Comparison of ENCODE assay signal across 16 mouse cellular contexts in genomic region chr12:41521671-41522070, GRCm38 (mm10). TPM values are rescaled to one million over a fixed set of nuclear protein-coding genes. Genes with fewer than 3 reads are reported as not detected.
"Had no signal": no experiment of that assay in that cellular context is flagged by ENCODE, and none has a peak within 500 bp of the region (broad histone marks: within the 10 kb centered on the region; RNA-seq: fewer than 3 reads in every experiment).

No protein-coding gene starts in this region.

- H3K9ac ChIP-seq: lung, embryonic 14.5 days; midbrain, embryonic 12.5 days; neural tube, embryonic 13.5 days; stomach, embryonic 15.5 days had no signal

- H3K4me3 ChIP-seq: midbrain, embryonic 10.5 days; midbrain, embryonic 12.5 days; myocyte; neural tube, embryonic 13.5 days; stomach, embryonic 15.5 days had no signal

- H3K36me3 ChIP-seq: midbrain, embryonic 10.5 days; midbrain, embryonic 12.5 days; neural tube, embryonic 13.5 days; stomach, embryonic 15.5 days had no signal

- H3K4me2 ChIP-seq: lung, embryonic 14.5 days; midbrain, embryonic 12.5 days; neural tube, embryonic 13.5 days; stomach, embryonic 15.5 days had no signal

- H3K4me1 ChIP-seq: neural tube, embryonic 13.5 days; stomach, embryonic 15.5 days had no signal

- H3K9me3 ChIP-seq: midbrain, embryonic 12.5 days; neural tube, embryonic 13.5 days; stomach, embryonic 15.5 days had no signal

- ATAC-seq: midbrain, embryonic 16.5 days had no signal

- H3K27ac ChIP-seq: midbrain, embryonic 10.5 days; midbrain, embryonic 12.5 days; neural tube, embryonic 13.5 days; stomach, embryonic 15.5 days; stomach, postnatal 0 days had no signal

- H3K27me3 ChIP-seq: midbrain, embryonic 12.5 days; neural tube, embryonic 13.5 days; stomach, embryonic 15.5 days had no signal

- DNase-seq: lung, adult 18-20 months; lung, embryonic 14.5 days; lung, postnatal 10 days; lung, postnatal 4 days; midbrain, embryonic 14.5 days; right cerebral cortex, postnatal 14 days; thymus, postnatal 14 days; thymus, postnatal 36 days had no signal

RNA-seq across cellular contexts. Expression of gene Lrrn3, which starts 35.4 kb away (rescaled TPM):
- total RNA-seq: megakaryocyte-erythroid progenitor cell, adult 5-6 weeks had no signal
